Mouse (Mus musculus): ENCODE results near the gene Kif11.

The Kif11 gene

DNA sequence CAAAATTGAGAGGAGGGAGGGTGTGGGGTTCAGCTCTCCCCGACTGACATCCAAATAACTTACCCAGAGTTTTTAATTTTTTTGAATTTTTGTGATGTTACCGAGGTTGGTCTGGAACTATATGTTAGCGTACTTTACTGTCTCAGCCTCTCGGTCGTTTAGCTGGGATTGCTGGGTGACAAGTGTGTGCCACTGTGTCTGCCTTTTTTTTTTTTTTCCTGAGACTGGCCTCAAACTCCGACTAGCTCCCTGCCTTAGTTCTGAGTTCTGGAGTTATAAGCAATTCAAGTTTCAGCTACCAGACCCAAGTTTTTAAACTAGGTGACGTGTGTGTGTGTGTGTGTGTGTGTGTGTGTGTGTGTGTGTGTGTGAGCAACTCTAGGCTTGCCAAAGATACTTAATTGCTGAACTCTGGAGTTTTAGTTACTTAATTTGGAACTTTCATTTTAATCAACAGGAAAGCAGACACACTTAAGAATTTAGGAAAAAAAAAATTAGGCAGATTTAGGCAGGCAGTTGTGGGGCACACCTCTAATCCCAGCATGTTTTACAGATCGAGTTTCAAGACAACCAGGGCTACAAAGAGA, 1.3 kb downstream of the Kif11 start:
- no peak for DNase-seq

GRCm38 (mm10) chr19:37378816-37379215, 2.6 kb downstream of the Kif11 start:
- DNase-seq = no peak

DNA sequence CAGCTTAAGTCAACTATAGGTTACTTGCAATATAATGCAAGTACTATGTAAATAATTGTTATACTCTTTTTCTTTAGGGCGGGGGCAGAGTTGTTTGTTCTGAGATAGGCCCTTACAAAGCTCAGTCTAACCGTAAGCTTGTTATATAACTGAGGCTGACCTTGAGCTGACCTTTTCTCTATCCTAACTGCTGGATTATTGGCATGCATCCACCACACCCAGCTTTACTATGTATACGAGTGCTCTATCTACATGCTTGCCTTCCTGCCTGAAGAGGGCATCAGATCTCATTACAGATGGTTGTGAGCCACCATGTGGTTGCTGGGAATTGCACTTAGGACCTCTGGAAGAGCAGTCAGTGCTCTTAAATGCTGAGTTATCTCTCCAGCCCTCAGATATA, 9.9 kb downstream of the Kif11 start:
- DNase-seq = peak; percentile 17

DNA sequence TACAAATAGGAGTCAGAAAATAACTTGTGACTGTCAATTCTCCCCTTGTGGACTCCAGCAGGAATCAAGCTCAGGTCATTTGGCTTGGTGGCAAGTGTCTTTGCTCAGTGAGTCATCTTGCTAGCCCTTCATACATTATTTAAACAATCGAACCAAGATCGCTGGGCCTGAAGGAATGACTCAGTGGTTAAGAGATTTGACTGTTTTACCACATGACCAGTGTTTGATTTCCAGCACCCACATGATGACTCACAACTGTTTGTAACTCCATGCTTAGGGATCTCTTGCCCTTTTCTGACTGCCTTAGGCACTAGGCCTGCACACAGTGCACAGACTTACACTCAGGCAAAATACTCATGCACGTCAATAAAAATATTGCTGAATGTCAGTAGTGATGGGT, 15.7 kb downstream of the Kif11 start:
- DNase-seq = no peak

- DNase-seq = no peak
These were observed 20.1 kb downstream of the Kif11 start for GRCm38 (mm10) chr19:37396279-37396678.

- DNase-seq = no peak
These were observed 24.7 kb downstream of the Kif11 start for GRCm38 (mm10) chr19:37400936-37401335.

DNA sequence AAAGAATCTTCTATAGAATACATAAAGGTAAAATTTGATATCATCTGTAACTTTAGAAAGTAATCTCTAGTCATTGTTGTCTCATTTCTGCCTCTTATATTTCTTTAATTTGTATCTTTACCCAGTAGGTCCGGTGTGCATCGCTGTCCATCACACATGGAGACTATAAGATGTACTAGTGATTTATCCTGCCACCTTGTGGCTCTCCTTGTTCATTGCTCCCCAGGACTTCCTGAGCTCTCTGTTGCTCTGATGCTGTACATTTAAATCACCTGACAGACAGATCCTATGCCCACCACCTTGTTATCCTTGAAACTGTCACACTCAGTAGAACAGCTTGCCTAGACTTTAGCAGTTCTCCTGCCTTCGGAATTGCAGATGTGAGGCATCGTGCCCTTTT, 42.1 kb downstream of the Kif11 start:
- peak; percentile 72 for DNase-seq

GRCm38 (mm10) chr19:37419613-37420012, 43.4 kb downstream of the Kif11 start:
- DNase-seq = peak; percentile 91

GRCm38 (mm10) chr19:37428589-37428988, 52.4 kb downstream of the Kif11 start:
- DNase-seq = no peak

DNA sequence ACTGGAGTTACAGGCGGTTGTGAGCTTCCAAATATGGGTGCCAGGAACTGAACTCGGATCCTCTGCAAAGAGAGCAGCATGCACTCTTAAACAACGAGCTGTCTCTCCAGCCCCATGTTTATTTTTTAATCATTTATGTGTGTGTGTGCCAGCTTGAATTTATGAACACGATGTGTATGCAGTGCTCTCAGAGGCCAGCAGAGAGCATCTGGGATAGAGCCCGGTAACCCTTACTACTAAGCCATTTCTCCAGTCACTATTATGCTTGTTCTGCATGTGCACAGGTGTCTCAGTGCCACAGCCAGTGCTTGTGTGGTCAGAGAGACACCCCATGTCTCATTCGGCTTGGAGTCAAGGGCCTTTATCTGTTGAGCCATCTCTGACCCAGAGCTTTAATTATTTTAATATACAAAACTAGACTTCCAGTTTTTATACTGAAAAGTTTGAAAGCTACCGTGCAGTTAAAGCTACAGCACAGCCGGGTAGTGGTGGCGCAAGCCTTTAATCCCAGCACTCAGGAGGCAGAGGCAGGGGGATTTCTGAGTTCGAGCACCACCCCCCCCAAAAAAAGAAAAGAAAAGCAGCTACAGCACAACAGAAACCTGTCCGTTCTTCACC, 55.0 kb downstream of the Kif11 start:
- DNase-seq = no peak

- DNase-seq = no peak
These were observed 56.8 kb downstream of the Kif11 start for GRCm38 (mm10) chr19:37432868-37433570.

DNA sequence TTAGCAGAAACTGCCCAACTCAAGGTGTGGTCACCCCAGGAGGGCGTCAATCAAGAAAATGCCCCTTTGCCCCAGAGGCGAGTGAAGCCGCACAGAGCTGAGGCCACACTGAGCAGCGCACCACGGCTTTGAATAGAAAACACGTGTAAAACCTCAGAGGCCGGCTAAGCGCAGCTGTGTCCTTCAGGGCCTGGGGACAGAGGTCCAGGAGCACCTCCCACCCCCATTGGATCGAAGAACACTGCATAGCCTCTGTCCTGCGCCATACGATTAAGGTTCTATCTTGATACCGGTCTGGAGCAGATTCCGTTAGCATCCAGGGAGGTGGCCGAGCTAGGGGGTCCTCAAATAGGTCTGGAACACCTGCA, 57.7 kb downstream of the Kif11 start:
- DNase-seq = peak; percentile 27

DNA sequence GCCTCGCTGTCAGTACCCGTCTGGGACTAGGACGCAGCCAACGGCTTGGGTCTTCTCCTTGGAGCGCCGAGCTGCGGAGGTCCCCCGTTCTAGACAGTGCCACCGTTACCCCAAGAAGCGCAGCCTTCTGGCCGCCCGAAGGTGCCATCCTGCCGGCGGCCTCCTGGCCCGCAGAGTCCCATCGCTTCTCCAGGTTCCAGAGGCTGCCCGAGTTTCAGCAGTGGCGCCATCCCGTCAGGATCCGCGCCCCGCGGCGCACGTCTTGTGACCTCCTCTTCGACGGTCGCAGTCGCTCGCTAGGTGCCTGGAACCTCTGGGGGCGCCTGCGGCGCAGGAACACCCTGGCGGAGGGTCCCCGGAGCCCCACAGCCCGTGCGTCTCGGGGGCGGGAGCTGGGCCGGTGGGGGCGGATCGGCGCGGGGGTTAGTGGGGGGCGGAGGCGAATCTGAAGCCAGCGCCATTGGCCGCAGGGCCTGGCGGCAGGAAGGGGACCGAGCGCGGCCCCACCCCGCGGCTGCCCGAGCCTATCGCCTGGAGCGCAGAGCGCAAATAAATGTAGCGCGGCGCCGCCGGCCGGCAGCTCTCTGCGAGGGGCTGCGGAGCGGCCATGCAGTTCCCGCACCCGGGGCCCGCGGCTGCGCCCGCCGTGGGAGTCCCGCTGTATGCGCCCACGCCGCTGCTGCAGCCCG, 58.2 kb downstream of the Kif11 start, which contains the start of gene Hhex:
Hhex (plus strand) TSS at position 548 of the 689 bp plus-strand sequence.
- DNase-seq = peak; percentile 90

GRCm38 (mm10) chr19:37435041-37435852, 59.0 kb downstream of the Kif11 start:
- peak; percentile 86 for DNase-seq

DNA sequence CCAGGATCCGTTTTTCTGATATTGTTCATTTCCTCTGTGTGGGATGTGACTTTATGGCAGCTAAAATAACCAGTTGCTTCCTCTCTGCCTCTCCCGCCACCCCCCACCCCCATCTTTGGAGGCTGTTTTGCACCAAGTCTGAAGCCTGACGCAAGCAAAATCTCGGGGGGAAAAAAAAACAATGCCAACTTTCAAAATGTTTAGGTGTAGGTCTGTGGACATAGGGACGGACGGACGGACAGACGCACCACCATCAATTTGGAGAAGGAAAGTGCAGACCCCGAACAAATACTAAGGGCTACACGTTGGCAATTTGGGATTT, 59.6 kb downstream of the Kif11 start:
- no peak for DNase-seq

- DNase-seq = peak; percentile 70
These were observed 60.5 kb downstream of the Kif11 start for GRCm38 (mm10) chr19:37436514-37437288.

- no peak for DNase-seq
These were observed 61.0 kb downstream of the Kif11 start for GRCm38 (mm10) chr19:37437289-37437606.

GRCm38 (mm10) chr19:37440181-37440580, 64.0 kb downstream of the Kif11 start:
- no peak for DNase-seq

DNA sequence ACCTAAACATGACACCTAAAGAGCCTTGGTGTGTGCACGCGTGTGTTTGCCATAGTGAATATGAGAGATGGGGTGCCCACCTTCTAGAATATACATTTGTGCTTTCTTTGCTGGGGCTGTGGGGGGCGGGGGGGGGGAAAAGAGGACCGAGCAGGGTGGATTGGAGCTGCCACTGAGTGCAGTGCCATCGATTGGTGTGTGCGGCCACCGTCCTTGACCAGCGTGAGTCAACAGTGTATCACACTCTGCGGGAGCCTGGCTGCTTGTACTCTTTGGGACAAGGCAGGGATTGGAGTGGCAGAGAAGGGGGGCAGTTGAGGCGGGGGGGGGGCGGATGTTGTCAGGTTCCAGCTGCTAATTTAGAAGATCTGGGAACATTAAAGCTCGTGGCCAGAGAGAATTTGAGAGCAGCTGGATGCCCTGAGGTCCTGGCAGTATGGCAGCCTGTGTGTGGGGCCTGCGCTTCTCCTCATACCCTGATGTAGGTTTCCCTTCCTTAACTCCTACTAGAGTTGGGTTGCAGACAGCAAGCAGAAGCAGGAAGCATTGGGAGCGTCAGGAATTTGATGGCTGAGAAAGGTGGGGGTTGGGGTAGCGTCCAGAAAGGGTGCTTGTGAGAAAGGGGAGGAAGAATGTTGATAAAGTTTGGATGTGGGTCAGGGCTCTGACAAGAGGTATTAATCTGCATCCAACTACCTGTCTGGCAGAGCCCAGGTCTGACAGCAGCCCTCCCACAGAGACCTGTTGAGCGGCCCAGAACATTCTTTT, 64.7 kb downstream of the Kif11 start:
- DNase-seq = no peak

GRCm38 (mm10) chr19:37442524-37443286, 66.5 kb downstream of the Kif11 start:
- no peak for DNase-seq

Measured in lung, postnatal 36 days (tissue).